In genomic region chr3:95315844-95316550, GRCm38 (mm10) we compare ENCODE assay signal across 8 mouse cellular contexts. TPM values are rescaled to one million over a fixed set of nuclear protein-coding genes. Genes with fewer than 3 reads are reported as not detected.
DNase-seq lines count a peak whose midpoint lies in the region; ATAC-seq and TF ChIP-seq lines count a peak whose summit lies in the region.

No protein-coding gene starts in this region.

- no peak for DNase-seq in heart, adult 8-10 months (ENCODE audit: low spot score)
- DNase-seq in Patski (ENCODE audit: low read depth, low spot score), result no peak
- DNase-seq in hindbrain, embryonic 10.5 days (ENCODE audit: low spot score), result no peak
- no peak for DNase-seq in midbrain, embryonic 11.5 days (ENCODE audit: low spot score, missing footprints)
- DNase-seq in embryo, embryonic 9.5 days (ENCODE audit: extremely low spot score), result no peak
- no peak for DNase-seq in right cerebral cortex, postnatal 4 days
- no peak for DNase-seq in layer of hippocampus, adult 9-10 months (ENCODE audit: low spot score)

- 6% methylated on average over 9 of the region's 9 CpGs for WGBS in heart, embryonic 12.5 days
- WGBS in hindbrain, embryonic 10.5 days, result 19% methylated on average over 9 of the region's 9 CpGs
- 17% methylated on average over 9 of the region's 9 CpGs for WGBS in midbrain, embryonic 11.5 days

- H3K4me3 ChIP-seq in heart, embryonic 12.5 days, result peak overlapping the region; percentile 92
- H3K4me3 ChIP-seq in hindbrain, embryonic 10.5 days, result peak overlapping the region; percentile 94
- peak overlapping the region; percentile 91 for H3K4me3 ChIP-seq in midbrain, embryonic 11.5 days (ENCODE audit: low read depth, low read length)

- CTCF ChIA-PET in Patski (lab: Charles Lee), result interaction anchor here (0.9 to 2.5 kb wide), 6 partner anchors 9 to 78 kb away, joined by 3 to 7 read pairs (median 4); no protein-coding TSS in a partner anchor

- TF ChIP-seq CTCF in Patski (IDR thresholded peaks at IDR 0.05), result no peak

- H3K9me3 ChIP-seq in heart, embryonic 12.5 days (replicated peaks), result no peaks in the 10 kb centered on the region
- H3K9me3 ChIP-seq in hindbrain, embryonic 10.5 days, result no peaks in the 10 kb centered on the region
- H3K9me3 ChIP-seq in midbrain, embryonic 11.5 days (ENCODE audit: control insufficient read depth, low read length), result no peaks in the 10 kb centered on the region

- no peaks in the 10 kb centered on the region for H3K27me3 ChIP-seq in heart, embryonic 12.5 days (replicated peaks)
- no peaks in the 10 kb centered on the region for H3K27me3 ChIP-seq in Patski
- no peaks in the 10 kb centered on the region for H3K27me3 ChIP-seq in hindbrain, embryonic 10.5 days (ENCODE audit: insufficient read depth, poor library complexity, severe bottlenecking)
- no peaks in the 10 kb centered on the region for H3K27me3 ChIP-seq in midbrain, embryonic 11.5 days (ENCODE audit: control insufficient read depth, insufficient read depth, low read length)

- peak overlapping the region; percentile 82 for H3K4me2 ChIP-seq in heart, embryonic 12.5 days
- H3K4me2 ChIP-seq in midbrain, embryonic 11.5 days, result peak overlapping the region; percentile 83

- peak overlapping the region; percentile 97 for H3K27ac ChIP-seq in heart, embryonic 12.5 days (ENCODE audit: poor library complexity, severe bottlenecking)
- peak overlapping the region; percentile 100 for H3K27ac ChIP-seq in hindbrain, embryonic 10.5 days
- H3K27ac ChIP-seq in midbrain, embryonic 11.5 days (ENCODE audit: low read depth, low read length), result peak overlapping the region; percentile 90; the same call in 1 of the 2 replicates

- H3K9ac ChIP-seq in heart, embryonic 12.5 days, result peak overlapping the region; percentile 99
- peak overlapping the region; percentile 100 for H3K9ac ChIP-seq in midbrain, embryonic 11.5 days (ENCODE audit: low read length)

- POLR2A ChIA-PET in Patski (lab: Charles Lee), result interaction anchor here (0.7 to 1.8 kb wide), 5 partner anchors 19 to 33 kb away, joined by 3 to 4 read pairs (median 4); no protein-coding TSS in a partner anchor

- ATAC-seq in heart, embryonic 12.5 days (ENCODE audit: insufficient number of reproducible peaks, low FRiP score), result no peak
- peak; percentile 10 for ATAC-seq in Patski
- no peak; the same call in 1 of the 2 replicates for ATAC-seq in midbrain, embryonic 11.5 days (ENCODE audit: low FRiP score)

- peaks cover 47% of the 10 kb centered on the region for H3K4me1 ChIP-seq in heart, embryonic 12.5 days (replicated peaks)
- H3K4me1 ChIP-seq in hindbrain, embryonic 10.5 days (replicated peaks), result peaks cover 62% of the 10 kb centered on the region
- peaks cover 13% of the 10 kb centered on the region for H3K4me1 ChIP-seq in midbrain, embryonic 11.5 days (ENCODE audit: control insufficient read depth, insufficient read depth, low read length)

- in situ Hi-C loops in Patski (cut with MboI; ENCODE audit: low pct_unique_long_range_greater_than_20kb), result no loop called here

- H3K36me3 ChIP-seq in heart, embryonic 12.5 days, result peaks cover 13% of the 10 kb centered on the region
- peaks cover 20% of the 10 kb centered on the region for H3K36me3 ChIP-seq in hindbrain, embryonic 10.5 days
- H3K36me3 ChIP-seq in midbrain, embryonic 11.5 days (ENCODE audit: control insufficient read depth, insufficient read depth, low read length), result peaks cover 8% of the 10 kb centered on the region

RNA-seq across cellular contexts. Expression of gene Cers2, which starts 1.4 kb away (rescaled TPM):
- polyA plus RNA-seq in heart, embryonic 12.5 days (2016; fragmentation: Nextera tagmentation; extraction: Ambion mirVana), result 136 and 137 TPM in 2 replicates
- total RNA-seq in heart, adult 8-10 months (2022), result 10 to 100 TPM; 30.6 to 35.5 (median 33.4) TPM
- 366 TPM for polyA plus RNA-seq in Patski (2021)
- 116 and 123 TPM in 2 replicates for polyA plus RNA-seq in hindbrain, embryonic 10.5 days (2016; fragmentation: Nextera tagmentation; extraction: Ambion mirVana)
- polyA plus RNA-seq in midbrain, embryonic 11.5 days (2014; fragmentation: Nextera tagmentation; extraction: Ambion mirVana), result 94.1 and 97.1 TPM in 2 replicates

RNA-seq across cellular contexts. Expression of gene Anxa9, which starts 9.0 kb away (rescaled TPM):
- 1.2 and 1.7 TPM in 2 replicates for polyA plus RNA-seq in heart, embryonic 12.5 days (2016; fragmentation: Nextera tagmentation; extraction: Ambion mirVana)
- 1 to 10 TPM in 1 of 4 experiments, under 1 TPM in 2, not detected in 1; 0.52 to 1.5 (median 0.66) TPM for total RNA-seq in heart, adult 8-10 months (2022)
- polyA plus RNA-seq in Patski (2021), result 7.1 TPM
- 2.0 and 2.1 TPM in 2 replicates for polyA plus RNA-seq in hindbrain, embryonic 10.5 days (2016; fragmentation: Nextera tagmentation; extraction: Ambion mirVana)
- polyA plus RNA-seq in midbrain, embryonic 11.5 days (2014; fragmentation: Nextera tagmentation; extraction: Ambion mirVana), result 0.87 and 1.3 TPM in 2 replicates

RNA-seq across cellular contexts. Expression of gene Prune1, which starts 34.1 kb away (rescaled TPM):
- 29.5 and 31.7 TPM in 2 replicates for polyA plus RNA-seq in heart, embryonic 12.5 days (2016; fragmentation: Nextera tagmentation; extraction: Ambion mirVana)
- 10 to 100 TPM; 26.3 to 27.9 (median 27.2) TPM for total RNA-seq in heart, adult 8-10 months (2022)
- polyA plus RNA-seq in Patski (2021), result 42.2 TPM
- 28.2 and 28.6 TPM in 2 replicates for polyA plus RNA-seq in hindbrain, embryonic 10.5 days (2016; fragmentation: Nextera tagmentation; extraction: Ambion mirVana)
- polyA plus RNA-seq in midbrain, embryonic 11.5 days (2014; fragmentation: Nextera tagmentation; extraction: Ambion mirVana), result 28.0 and 29.7 TPM in 2 replicates

RNA-seq across cellular contexts. Expression of gene Mindy1, which starts 34.9 kb away (rescaled TPM):
- 26.9 and 29.7 TPM in 2 replicates for polyA plus RNA-seq in heart, embryonic 12.5 days (2016; fragmentation: Nextera tagmentation; extraction: Ambion mirVana)
- total RNA-seq in heart, adult 8-10 months (2022), result 10 to 100 TPM; 19.5 to 23.8 (median 21.3) TPM
- polyA plus RNA-seq in Patski (2021), result 80.5 TPM
- 33.9 and 44.1 TPM in 2 replicates for polyA plus RNA-seq in hindbrain, embryonic 10.5 days (2016; fragmentation: Nextera tagmentation; extraction: Ambion mirVana)
- polyA plus RNA-seq in midbrain, embryonic 11.5 days (2014; fragmentation: Nextera tagmentation; extraction: Ambion mirVana), result 38.8 and 43.3 TPM in 2 replicates

RNA-seq across cellular contexts. Expression of gene Setdb1, which starts 41.0 kb away (rescaled TPM):
- polyA plus RNA-seq in heart, embryonic 12.5 days (2016; fragmentation: Nextera tagmentation; extraction: Ambion mirVana), result 29.7 and 30.9 TPM in 2 replicates
- total RNA-seq in heart, adult 8-10 months (2022), result 10 to 100 TPM; 10.1 to 12.0 (median 10.4) TPM
- polyA plus RNA-seq in Patski (2021), result 58.6 TPM
- 51.7 and 54.4 TPM in 2 replicates for polyA plus RNA-seq in hindbrain, embryonic 10.5 days (2016; fragmentation: Nextera tagmentation; extraction: Ambion mirVana)
- polyA plus RNA-seq in midbrain, embryonic 11.5 days (2014; fragmentation: Nextera tagmentation; extraction: Ambion mirVana), result 60.9 and 69.3 TPM in 2 replicates
